Mouse (Mus musculus) limb, embryonic 12.5 days (tissue): ENCODE measurements at regions not wholly inside any gene's neighbourhood (a gene's known extent, or its start where the extent isn't known, plus 50 kb on each side); places are given as distances from the start of the nearest gene placed in this dataset.

ENCODE experiments used
- ATAC-seq: fragments of 200-750 bp; cut with Nextera tagmentation; 2 replicates; pipeline ENCODE4 v1.8.0; 2017; ENCODE audit warnings: low read depth, moderate TSS enrichment; ENCODE audit not compliant: insufficient number of reproducible peaks, insufficient read depth, low FRiP score, low TSS enrichment
- H3K27ac ChIP-seq: fragments of 300-500 bp; sonication (generic); 2 replicates; pipeline ENCODE4 v1.5.1; 2016; ENCODE audit warnings: mild to moderate bottlenecking, moderate library complexity
- H3K27me3 ChIP-seq: fragments of 300-500 bp; sonication (generic); 2 replicates; pipeline ENCODE4 v1.6.1; 2016; ENCODE audit warnings: mild to moderate bottlenecking, moderate library complexity
- H3K36me3 ChIP-seq: fragments of 300-500 bp; sonication (generic); 2 replicates; pipeline ENCODE4 v1.6.1; 2016; ENCODE audit warnings: mild to moderate bottlenecking, moderate library complexity
- H3K4me1 ChIP-seq: fragments of 300-500 bp; sonication (generic); replicated peaks from 2 replicates; pipeline ENCODE4 v1.6.1; 2016
- H3K4me2 ChIP-seq: fragments of 300-500 bp; sonication (generic); 2 replicates; pipeline ENCODE4 v1.6.1; 2016; ENCODE audit warnings: mild to moderate bottlenecking, moderate library complexity
- H3K4me3 ChIP-seq: fragments of 300-500 bp; sonication (generic); replicated peaks from 2 replicates; pipeline ENCODE4 v1.5.1; 2016; ENCODE audit warnings: mild to moderate bottlenecking
- H3K9ac ChIP-seq: fragments of 300-500 bp; sonication (generic); replicated peaks from 2 replicates; pipeline ENCODE4 v1.6.1; 2016; ENCODE audit warnings: mild to moderate bottlenecking, moderate library complexity
- H3K9me3 ChIP-seq: fragments of 300-500 bp; sonication (generic); 2 replicates; pipeline ENCODE4 v1.6.1; 2016; ENCODE audit warnings: mild to moderate bottlenecking, moderate library complexity
- WGBS: fragments of 180-500 bp; shearing (Covaris S2); methylation state at CpG from one replicate; pipeline ENCODE4 v1.1.7; 2016; 5-methylcytosine and 5-hydroxymethylcytosine counted together

- peaks cover 6% of the 10 kb centered on the region; the same call in 1 of the 2 replicates for H3K9me3 ChIP-seq
- no peak overlapping the region for H3K9ac ChIP-seq
- WGBS: 92% methylated on average over 4 of the region's 4 CpGs
- ATAC-seq: no peak
- no peak overlapping the region for H3K4me3 ChIP-seq
- H3K36me3 ChIP-seq: no peaks in the 10 kb centered on the region
- H3K27me3 ChIP-seq: no peaks in the 10 kb centered on the region
- peaks cover 16% of the 10 kb centered on the region for H3K4me1 ChIP-seq
- no peak overlapping the region for H3K4me2 ChIP-seq
- H3K27ac ChIP-seq: no peak overlapping the region
These were observed 113.8 kb upstream of the Foxn2 start for GRCm38 (mm10) chr17:88326740-88327123.

GRCm38 (mm10) chr17:88327791-88328190, 112.7 kb upstream of the Foxn2 start:
- 46% methylated on average over 8 of the region's 8 CpGs for WGBS
- Histone ChIP-seq H3K27ac (no peak overlapping the region), H3K4me1 (peaks cover 16% of the 10 kb centered on the region), H3K4me2 (no peak overlapping the region), H3K9me3 (peaks cover 6% of the 10 kb centered on the region; the same call in 1 of the 2 replicates), H3K4me3 (no peak overlapping the region), H3K36me3 (no peaks in the 10 kb centered on the region), H3K27me3 (no peaks in the 10 kb centered on the region), H3K9ac (no peak overlapping the region)
- no peak for ATAC-seq

GRCm38 (mm10) chr17:88328807-88329206, 111.7 kb upstream of the Foxn2 start:
- no peak overlapping the region for H3K4me3 ChIP-seq
- no peak for ATAC-seq
- H3K9ac ChIP-seq: no peak overlapping the region
- WGBS: 36% methylated on average over 8 of the region's 8 CpGs
- peaks cover 6% of the 10 kb centered on the region; the same call in 1 of the 2 replicates for H3K9me3 ChIP-seq
- no peak overlapping the region for H3K4me2 ChIP-seq
- peaks cover 16% of the 10 kb centered on the region for H3K4me1 ChIP-seq
- no peak overlapping the region for H3K27ac ChIP-seq
- no peaks in the 10 kb centered on the region for H3K36me3 ChIP-seq
- no peaks in the 10 kb centered on the region for H3K27me3 ChIP-seq

GRCm38 (mm10) chr17:88329715-88330114, 110.8 kb upstream of the Foxn2 start:
- Histone ChIP-seq H3K9ac (no peak overlapping the region), H3K4me1 (peaks cover 16% of the 10 kb centered on the region), H3K4me3 (no peak overlapping the region), H3K36me3 (no peaks in the 10 kb centered on the region), H3K9me3 (peaks cover 6% of the 10 kb centered on the region; the same call in 1 of the 2 replicates), H3K27ac (no peak overlapping the region), H3K27me3 (no peaks in the 10 kb centered on the region), H3K4me2 (no peak overlapping the region)
- WGBS: 85% methylated on average over 9 of the region's 9 CpGs
- ATAC-seq: no peak

GRCm38 (mm10) chr17:88330129-88330528, 110.4 kb upstream of the Foxn2 start:
- Histone ChIP-seq H3K9me3 (peaks cover 6% of the 10 kb centered on the region; the same call in 1 of the 2 replicates), H3K4me1 (peaks cover 14% of the 10 kb centered on the region), H3K4me2 (no peak overlapping the region), H3K36me3 (no peaks in the 10 kb centered on the region), H3K9ac (no peak overlapping the region), H3K4me3 (no peak overlapping the region), H3K27ac (no peak overlapping the region), H3K27me3 (no peaks in the 10 kb centered on the region)
- ATAC-seq: no peak
- 88% methylated on average over 2 of the region's 2 CpGs for WGBS

GRCm38 (mm10) chr17:88333816-88334215, 106.7 kb upstream of the Foxn2 start:
- no peaks in the 10 kb centered on the region for H3K36me3 ChIP-seq

GRCm38 (mm10) chr17:88335271-88335670, 105.2 kb upstream of the Foxn2 start:
- Histone ChIP-seq H3K27me3 (no peaks in the 10 kb centered on the region), H3K4me1 (no peaks in the 10 kb centered on the region), H3K4me3 (no peak overlapping the region), H3K9ac (no peak overlapping the region), H3K36me3 (no peaks in the 10 kb centered on the region), H3K27ac (no peak overlapping the region), H3K9me3 (peaks cover 3% of the 10 kb centered on the region; the same call in 1 of the 2 replicates), H3K4me2 (no peak overlapping the region)
- 82% methylated on average over 5 of the region's 5 CpGs for WGBS
- no peak for ATAC-seq

More at GRCm38 (mm10) chr17:88333816-88334215, 106.7 kb upstream of the Foxn2 start:
- Histone ChIP-seq H3K27me3 (no peaks in the 10 kb centered on the region), H3K4me1 (no peaks in the 10 kb centered on the region), H3K4me3 (no peak overlapping the region), H3K9me3 (peaks cover 6% of the 10 kb centered on the region; the same call in 1 of the 2 replicates), H3K27ac (no peak overlapping the region), H3K9ac (no peak overlapping the region), H3K4me2 (no peak overlapping the region)
- no peak for ATAC-seq
- WGBS: 47% methylated on average over 4 of the region's 4 CpGs

GRCm38 (mm10) chr17:88336140-88336769, 104.3 kb upstream of the Foxn2 start:
- WGBS: 71% methylated on average over 3 of the region's 3 CpGs
- no peaks in the 10 kb centered on the region for H3K9me3 ChIP-seq
- H3K4me1 ChIP-seq: no peaks in the 10 kb centered on the region
- no peak overlapping the region for H3K4me2 ChIP-seq
- ATAC-seq: no peak
- H3K9ac ChIP-seq: no peak overlapping the region
- no peaks in the 10 kb centered on the region for H3K27me3 ChIP-seq
- no peaks in the 10 kb centered on the region for H3K36me3 ChIP-seq
- no peak overlapping the region for H3K27ac ChIP-seq
- no peak overlapping the region for H3K4me3 ChIP-seq

GRCm38 (mm10) chr17:88337649-88338404, 102.7 kb upstream of the Foxn2 start:
- Histone ChIP-seq H3K4me2 (no peak overlapping the region), H3K4me3 (no peak overlapping the region), H3K9me3 (no peaks in the 10 kb centered on the region), H3K9ac (no peak overlapping the region), H3K4me1 (no peaks in the 10 kb centered on the region), H3K27ac (no peak overlapping the region), H3K27me3 (no peaks in the 10 kb centered on the region), H3K36me3 (no peaks in the 10 kb centered on the region)
- no peak for ATAC-seq
- 88% methylated on average over 8 of the region's 8 CpGs for WGBS

- Histone ChIP-seq H3K9ac (no peak overlapping the region), H3K4me2 (no peak overlapping the region), H3K27ac (no peak overlapping the region), H3K36me3 (no peaks in the 10 kb centered on the region), H3K4me1 (no peaks in the 10 kb centered on the region), H3K9me3 (no peaks in the 10 kb centered on the region), H3K27me3 (no peaks in the 10 kb centered on the region), H3K4me3 (no peak overlapping the region)
- WGBS: 75% methylated on average over 5 of the region's 5 CpGs
- no peak for ATAC-seq
These were observed 99.4 kb upstream of the Foxn2 start for GRCm38 (mm10) chr17:88341141-88341540.

- no peaks in the 10 kb centered on the region for H3K4me1 ChIP-seq
- no peak overlapping the region for H3K4me3 ChIP-seq
- no peak overlapping the region for H3K9ac ChIP-seq
- no peaks in the 10 kb centered on the region for H3K9me3 ChIP-seq
- no peaks in the 10 kb centered on the region for H3K36me3 ChIP-seq
- no peak for ATAC-seq
- no peak overlapping the region for H3K4me2 ChIP-seq
- no peak overlapping the region for H3K27ac ChIP-seq
- no peaks in the 10 kb centered on the region for H3K27me3 ChIP-seq
- 75% methylated on average over 5 of the region's 5 CpGs for WGBS
These were observed 98.9 kb upstream of the Foxn2 start for GRCm38 (mm10) chr17:88341599-88341998.
